Comparison of ENCODE assay signal across 8 mouse cellular contexts in genomic region chr1:58504577-58505254, GRCm38 (mm10). TPM values are rescaled to one million over a fixed set of nuclear protein-coding genes. Genes with fewer than 3 reads are reported as not detected.
DNase-seq lines count a peak whose midpoint lies in the region; ATAC-seq lines count a peak whose summit lies in the region.

Gene Orc2, minus strand, starts transcription at chr1:58505109.

- ATAC-seq in megakaryocyte progenitor cell, adult 5-6 weeks (replicated peaks; ENCODE audit: poor library complexity), result peak; percentile 91

- peak; percentile 95 for DNase-seq in adipocyte (ENCODE audit: low spot score)
- peak; percentile 92 for DNase-seq in embryo, embryonic 10 days (ENCODE audit: low spot score)
- DNase-seq in gastrocnemius, postnatal 10 days, result peak; percentile 90
- peak; percentile 95 for DNase-seq in induced T-regulatory cell, adult 2 months (ENCODE audit: low read depth)
- peak; percentile 88 to 93 for DNase-seq in left cerebral cortex, adult 9 months (ENCODE audit: low spot score in 2 of 2)
- DNase-seq in right cerebral cortex, postnatal 14 days, result peak; percentile 90
- DNase-seq in urinary bladder, postnatal 36 days (ENCODE audit: low spot score in 2 of 2), result peak; percentile 81 to 90

RNA-seq across cellular contexts. Expression of gene Orc2, which starts in this region (rescaled TPM):
- 10 to 100 TPM; 12.8 to 14.4 TPM for total RNA-seq in gastrocnemius, postnatal 10 days (2021)
- 52.6 and 52.7 TPM in 2 replicates for total RNA-seq in megakaryocyte progenitor cell, adult 5-6 weeks (2015)
- 80.9 and 127 TPM in 2 replicates for total RNA-seq in megakaryocyte progenitor cell, adult 5-6 weeks (2017)

Comparison
In these comparisons a context has a peak if more than half of its experiments do, and no peak if none do; other contexts are left out.
1. Peak in every context shown above with its lines: DNase-seq and ATAC-seq.